Mouse (Mus musculus) heart, postnatal 0 days (tissue): ENCODE measurements at regions not wholly inside any gene's neighbourhood (a gene's known extent, or its start where the extent isn't known, plus 50 kb on each side); places are given as distances from the start of the nearest gene placed in this dataset.

ENCODE experiments used
- ATAC-seq: fragments of 200-750 bp; cut with Nextera tagmentation; 2 replicates; pipeline ENCODE4 v1.8.0; 2017; ENCODE audit warnings: low read depth, moderate number of reproducible peaks, moderate library complexity; ENCODE audit not compliant: insufficient read depth
- DNase-seq: peaks from one replicate; pipeline ENCODE4 v3.0.0-alpha.2; 2016; ENCODE audit warnings: low spot score
- H3K27ac ChIP-seq: fragments of 300-500 bp; sonication (generic); 2 replicates; pipeline ENCODE4 v1.5.1; 2014; ENCODE audit warnings: low read depth, mild to moderate bottlenecking
- H3K27me3 ChIP-seq: fragments of 300-500 bp; sonication (generic); 2 replicates; pipeline ENCODE4 v1.6.1; 2014; ENCODE audit warnings: low read length, mixed read lengths; ENCODE audit not compliant: control insufficient read depth, insufficient read depth
- H3K36me3 ChIP-seq: fragments of 300-500 bp; sonication (generic); replicated peaks from 2 replicates; pipeline ENCODE4 v1.6.1; 2014; ENCODE audit warnings: low read length, mixed read lengths; ENCODE audit not compliant: control insufficient read depth, insufficient read depth
- H3K4me1 ChIP-seq: fragments of 300-500 bp; sonication (generic); 2 replicates; pipeline ENCODE4 v1.6.1; 2014; ENCODE audit warnings: antibody characterized with exemption; ENCODE audit not compliant: control insufficient read depth, insufficient read depth
- H3K4me2 ChIP-seq: fragments of 300-500 bp; sonication (generic); 2 replicates; pipeline ENCODE4 v1.6.1; 2014; ENCODE audit warnings: low read depth, mild to moderate bottlenecking, low read length, moderate library complexity
- H3K4me3 ChIP-seq: fragments of 300-500 bp; sonication (generic); 2 replicates; pipeline ENCODE4 v1.5.1; 2014; ENCODE audit warnings: low read depth, low read length
- H3K9ac ChIP-seq: fragments of 300-500 bp; sonication (generic); replicated peaks from 2 replicates; pipeline ENCODE4 v1.6.1; 2014; ENCODE audit warnings: low read depth, low read length, mixed read lengths
- H3K9me3 ChIP-seq: fragments of 300-500 bp; sonication (generic); replicated peaks from 2 replicates; pipeline ENCODE4 v1.6.1; 2016; ENCODE audit warnings: low read length; ENCODE audit not compliant: control insufficient read depth
- CTCF ChIP-seq: IDR thresholded peaks from 2 replicates; pipeline ENCODE4 v1.5.1; 2016; ENCODE audit warnings: antibody characterized with exemption, control low read depth, low read depth
- EP300 ChIP-seq: IDR thresholded peaks from 2 replicates; pipeline ENCODE4 v1.6.1; 2016; ENCODE audit warnings: antibody characterized with exemption, low read depth
- WGBS: fragments of 180-500 bp; shearing (Covaris S2); extraction: QIAGEN DNeasy Blood & Tissue Kit; methylation state at CpG from one replicate; pipeline ENCODE4 v1.1.7; 2014; 5-methylcytosine and 5-hydroxymethylcytosine counted together

DNA sequence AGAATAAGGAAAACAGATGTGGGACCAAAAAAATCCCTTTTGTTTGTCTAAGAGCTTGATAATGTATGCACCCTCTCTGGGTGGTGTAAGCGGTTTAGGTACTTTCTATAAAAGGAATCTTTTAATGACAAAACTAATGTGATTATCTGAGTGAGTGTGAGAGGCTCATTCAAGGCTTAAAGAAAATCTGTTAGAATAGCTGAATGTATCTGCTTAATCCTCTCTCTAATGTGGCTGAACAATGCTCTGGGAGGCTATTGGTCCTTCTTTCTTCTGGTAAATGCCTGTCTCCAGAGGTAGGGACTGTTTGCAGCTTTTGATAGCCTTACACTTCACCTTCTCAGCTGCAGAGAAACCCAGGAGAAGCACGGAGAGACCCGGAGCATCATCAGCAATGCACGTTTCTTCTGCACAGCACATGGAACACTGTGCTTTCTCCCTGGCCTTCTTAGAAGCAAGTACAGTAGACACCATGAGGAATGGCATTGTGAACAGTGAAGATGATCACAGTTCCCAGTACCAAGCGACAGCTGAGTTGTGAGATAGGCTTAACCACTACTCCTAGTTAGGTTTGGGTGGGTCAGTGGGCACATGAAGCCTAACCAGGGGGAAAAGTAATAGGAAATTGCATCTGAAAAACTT is 56.1 kb upstream of the Fam181b start:
- H3K4me3 ChIP-seq = no peak overlapping the region
- WGBS = 63% methylated on average over 5 of the region's 5 CpGs
- no peaks in the 10 kb centered on the region for H3K4me1 ChIP-seq
- TF ChIP-seq EP300 (no peak), CTCF (no peak)
- H3K4me2 ChIP-seq = no peak overlapping the region
- ATAC-seq = no peak
- no peaks in the 10 kb centered on the region for H3K36me3 ChIP-seq
- no peak for DNase-seq
- H3K27me3 ChIP-seq = no peaks in the 10 kb centered on the region
- no peaks in the 10 kb centered on the region for H3K9me3 ChIP-seq
- no peak overlapping the region for H3K9ac ChIP-seq
- no peak overlapping the region for H3K27ac ChIP-seq

DNA sequence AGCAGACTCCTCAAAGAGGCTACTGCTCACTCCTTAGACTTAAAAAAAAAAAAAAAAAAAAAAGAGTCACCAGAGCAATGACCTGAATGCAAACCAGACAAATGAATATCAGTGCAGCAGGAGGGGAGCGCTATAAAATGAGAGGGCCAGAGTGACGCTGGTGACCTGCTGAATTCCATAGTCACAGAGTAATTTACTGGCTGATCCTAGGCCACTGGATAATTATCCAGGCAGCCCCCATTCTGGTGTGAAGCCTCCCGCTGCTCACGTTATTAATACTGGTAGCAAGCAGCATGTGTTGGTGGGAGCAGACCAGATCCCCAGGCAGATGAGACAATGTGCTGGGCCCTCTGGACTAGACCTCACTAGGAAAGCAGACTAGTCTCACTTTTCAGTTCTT is 53.4 kb upstream of the Fam181b start:
- ATAC-seq = no peak
- TF ChIP-seq CTCF (no peak), EP300 (no peak)
- Histone ChIP-seq H3K36me3 (no peaks in the 10 kb centered on the region), H3K4me3 (no peak overlapping the region), H3K4me2 (no peak overlapping the region), H3K27me3 (no peaks in the 10 kb centered on the region), H3K9me3 (no peaks in the 10 kb centered on the region), H3K9ac (no peak overlapping the region), H3K27ac (no peak overlapping the region), H3K4me1 (no peaks in the 10 kb centered on the region)
- 72% methylated on average over 4 of the region's 4 CpGs for WGBS
- no peak for DNase-seq
